22 mouse cellular contexts compared by ENCODE assay signal in the genomic region with DNA sequence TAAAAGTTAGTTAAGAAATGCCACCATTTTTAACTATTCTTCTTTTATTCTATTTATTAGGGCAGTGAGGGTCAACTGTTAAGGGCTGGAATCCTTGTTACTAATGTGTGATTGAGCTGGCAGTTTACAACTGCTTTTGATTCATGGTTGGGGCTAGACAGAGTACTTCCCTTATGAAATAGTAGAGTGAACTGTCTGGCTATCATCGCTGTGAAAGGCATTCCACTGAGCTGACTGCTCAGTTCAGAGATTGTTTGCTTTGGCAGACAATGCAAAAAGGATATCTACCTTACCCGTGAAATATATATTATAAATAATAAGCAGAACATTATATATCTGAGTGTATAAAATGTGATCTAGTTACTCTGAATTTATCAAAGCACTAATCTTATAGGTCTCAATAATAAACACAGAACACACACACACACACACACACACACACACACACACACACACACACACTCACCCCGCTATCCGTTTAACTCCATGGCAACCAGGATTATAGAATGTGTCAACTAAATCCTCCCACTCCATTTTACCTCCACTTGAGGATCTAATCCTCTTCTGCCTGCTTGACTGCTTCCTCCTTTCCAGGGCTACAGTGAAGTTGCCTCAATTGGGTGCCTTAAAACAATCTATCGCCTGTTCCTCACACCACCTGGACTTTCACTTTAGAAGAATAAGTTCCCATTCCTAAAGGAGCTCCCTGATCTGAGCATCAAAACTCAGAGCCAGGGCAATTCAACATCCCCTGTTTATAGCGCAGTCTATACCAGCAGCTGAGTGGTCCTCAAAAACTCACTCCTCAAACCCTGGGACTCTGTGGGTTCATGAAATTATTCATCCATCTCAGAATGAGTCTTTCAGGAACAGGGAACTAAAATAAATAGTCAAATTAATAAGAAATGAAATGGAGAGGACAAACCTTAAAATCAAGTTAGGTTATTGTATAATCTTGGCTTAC.
DNase-seq lines count a peak whose midpoint lies in the region; ATAC-seq lines count a peak whose summit lies in the region.
"Had no signal": no experiment of that assay in that cellular context is flagged by ENCODE, and none has a peak within 500 bp of the region (broad histone marks: within the 10 kb centered on the region; RNA-seq: fewer than 3 reads in every experiment).

No protein-coding gene starts in this region.

- H3K27me3 ChIP-seq in forebrain, embryonic 12.5 days: no peaks in the 10 kb centered on the region
- no peaks in the 10 kb centered on the region for H3K27me3 ChIP-seq in forebrain, embryonic 16.5 days (replicated peaks; ENCODE audit: control insufficient read depth, insufficient read depth, low read length)
- no peaks in the 10 kb centered on the region for H3K27me3 ChIP-seq in embryonic facial prominence, embryonic 12.5 days
- H3K27me3 ChIP-seq in midbrain, embryonic 12.5 days: no peaks in the 10 kb centered on the region
- H3K27me3 ChIP-seq in heart, embryonic 11.5 days (ENCODE audit: control insufficient read depth, insufficient read depth, low read length): no peaks in the 10 kb centered on the region
- H3K27me3 ChIP-seq: heart, embryonic 15.5 days; hindbrain, embryonic 13.5 days; kidney, embryonic 15.5 days; liver, embryonic 13.5 days; lung, embryonic 15.5 days had no signal

- peak; percentile 63 for ATAC-seq in forebrain, embryonic 12.5 days (ENCODE audit: low FRiP score)
- no peak for ATAC-seq in forebrain, embryonic 16.5 days
- 0 out of 2 replicates have a peak, but pooled peaks have one; percentile 56 for ATAC-seq in embryonic facial prominence, embryonic 12.5 days (ENCODE audit: insufficient number of reproducible peaks, insufficient read depth, low FRiP score, low TSS enrichment)
- ATAC-seq in midbrain, embryonic 12.5 days (ENCODE audit: low FRiP score, low read depth): peak; percentile 82
- no peak for ATAC-seq in heart, embryonic 11.5 days (replicated peaks; ENCODE audit: insufficient number of reproducible peaks, low FRiP score, low TSS enrichment)
- ATAC-seq: activated CD4-positive, CD25-positive, alpha-beta regulatory T cell, adult 4 months; intestine, embryonic 16.5 days had no signal

- H3K36me3 ChIP-seq in forebrain, embryonic 12.5 days (replicated peaks): no peaks in the 10 kb centered on the region
- H3K36me3 ChIP-seq in forebrain, embryonic 16.5 days (ENCODE audit: control insufficient read depth, insufficient read depth): no peaks in the 10 kb centered on the region
- H3K36me3 ChIP-seq in embryonic facial prominence, embryonic 12.5 days: no peaks in the 10 kb centered on the region
- no peaks in the 10 kb centered on the region for H3K36me3 ChIP-seq in midbrain, embryonic 12.5 days
- H3K36me3 ChIP-seq in heart, embryonic 11.5 days (ENCODE audit: control insufficient read depth, insufficient read depth, low read length): no peaks in the 10 kb centered on the region
- H3K36me3 ChIP-seq: heart, embryonic 15.5 days; hindbrain, embryonic 13.5 days; kidney, embryonic 15.5 days; limb, embryonic 10.5 days; liver, embryonic 13.5 days; lung, embryonic 15.5 days had no signal

- peaks cover 7% of the 10 kb centered on the region for H3K4me1 ChIP-seq in forebrain, embryonic 12.5 days
- no peaks in the 10 kb centered on the region for H3K4me1 ChIP-seq in forebrain, embryonic 16.5 days (replicated peaks; ENCODE audit: control insufficient read depth, insufficient read depth, low read length)
- no peaks in the 10 kb centered on the region for H3K4me1 ChIP-seq in embryonic facial prominence, embryonic 12.5 days
- H3K4me1 ChIP-seq in midbrain, embryonic 12.5 days: no peaks in the 10 kb centered on the region; the same call in 1 of the 2 replicates
- no peaks in the 10 kb centered on the region for H3K4me1 ChIP-seq in heart, embryonic 11.5 days (ENCODE audit: control insufficient read depth, insufficient read depth, low read length)
- H3K4me1 ChIP-seq: heart, embryonic 15.5 days; hindbrain, embryonic 13.5 days; kidney, embryonic 15.5 days; limb, embryonic 10.5 days; liver, embryonic 13.5 days; lung, embryonic 15.5 days had no signal

- no peak overlapping the region for H3K4me2 ChIP-seq in forebrain, embryonic 12.5 days
- no peak overlapping the region for H3K4me2 ChIP-seq in forebrain, embryonic 16.5 days (ENCODE audit: low read length)
- H3K4me2 ChIP-seq in embryonic facial prominence, embryonic 12.5 days (replicated peaks): no peak overlapping the region
- no peak overlapping the region for H3K4me2 ChIP-seq in midbrain, embryonic 12.5 days (replicated peaks)
- no peak overlapping the region for H3K4me2 ChIP-seq in heart, embryonic 11.5 days
- H3K4me2 ChIP-seq: heart, embryonic 15.5 days; hindbrain, embryonic 13.5 days; kidney, embryonic 15.5 days; liver, embryonic 13.5 days; lung, embryonic 15.5 days had no signal

- 15% methylated on average over 6 of the region's 6 CpGs for WGBS in forebrain, embryonic 12.5 days
- 12% methylated on average over 6 of the region's 6 CpGs for WGBS in forebrain, embryonic 16.5 days
- 61% methylated on average over 6 of the region's 6 CpGs for WGBS in embryonic facial prominence, embryonic 12.5 days
- WGBS in midbrain, embryonic 12.5 days: 16% methylated on average over 6 of the region's 6 CpGs
- WGBS in heart, embryonic 11.5 days (ENCODE audit: insufficient replicate concordance): 59% methylated on average over 6 of the region's 6 CpGs

- H3K4me3 ChIP-seq in forebrain, embryonic 12.5 days (replicated peaks): no peak overlapping the region
- H3K4me3 ChIP-seq in forebrain, embryonic 16.5 days (replicated peaks; ENCODE audit: low read length): no peak overlapping the region
- H3K4me3 ChIP-seq in embryonic facial prominence, embryonic 12.5 days: no peak overlapping the region
- no peak overlapping the region for H3K4me3 ChIP-seq in midbrain, embryonic 12.5 days
- no peak overlapping the region for H3K4me3 ChIP-seq in heart, embryonic 11.5 days (ENCODE audit: low read depth, low read length)
- H3K4me3 ChIP-seq: heart, embryonic 15.5 days; hindbrain, embryonic 13.5 days; kidney, embryonic 15.5 days; limb, embryonic 10.5 days; liver, embryonic 13.5 days; lung, embryonic 15.5 days had no signal

- no peaks in the 10 kb centered on the region for H3K9me3 ChIP-seq in forebrain, embryonic 12.5 days
- H3K9me3 ChIP-seq in forebrain, embryonic 16.5 days (ENCODE audit: control insufficient read depth, low read length): no peaks in the 10 kb centered on the region
- H3K9me3 ChIP-seq in embryonic facial prominence, embryonic 12.5 days: no peaks in the 10 kb centered on the region
- H3K9me3 ChIP-seq in midbrain, embryonic 12.5 days: no peaks in the 10 kb centered on the region
- no peaks in the 10 kb centered on the region for H3K9me3 ChIP-seq in heart, embryonic 11.5 days (replicated peaks; ENCODE audit: control insufficient read depth, low read length)
- H3K9me3 ChIP-seq: heart, embryonic 15.5 days; hindbrain, embryonic 13.5 days; kidney, embryonic 15.5 days; limb, embryonic 10.5 days; liver, embryonic 13.5 days; lung, embryonic 15.5 days had no signal

- peak; percentile 57 for DNase-seq in retina, embryonic 14.5 days (ENCODE audit: low spot score)
- no peak for DNase-seq in liver
- DNase-seq in right cerebral cortex, adult 18-20 months: no peak
- DNase-seq: adrenal gland, postnatal 25 days; B cell, adult 2 months; cerebellum, adult 8-10 months; liver, embryonic 13.5 days; right cerebral cortex, postnatal 14 days; thymus, postnatal 14 days had no signal

- no peak overlapping the region for H3K9ac ChIP-seq in forebrain, embryonic 12.5 days
- no peak overlapping the region for H3K9ac ChIP-seq in forebrain, embryonic 16.5 days (replicated peaks; ENCODE audit: low read depth, low read length)
- H3K9ac ChIP-seq in embryonic facial prominence, embryonic 12.5 days: no peak overlapping the region
- H3K9ac ChIP-seq in midbrain, embryonic 12.5 days (replicated peaks): no peak overlapping the region
- no peak overlapping the region for H3K9ac ChIP-seq in heart, embryonic 11.5 days (ENCODE audit: low read depth, low read length)
- H3K9ac ChIP-seq: heart, embryonic 15.5 days; hindbrain, embryonic 13.5 days; kidney, embryonic 15.5 days; liver, embryonic 13.5 days; lung, embryonic 15.5 days had no signal

- H3K27ac ChIP-seq in forebrain, embryonic 12.5 days: no peak overlapping the region
- no peak overlapping the region for H3K27ac ChIP-seq in forebrain, embryonic 16.5 days (ENCODE audit: low read length)
- H3K27ac ChIP-seq in embryonic facial prominence, embryonic 12.5 days: no peak overlapping the region
- no peak overlapping the region for H3K27ac ChIP-seq in midbrain, embryonic 12.5 days (replicated peaks)
- no peak overlapping the region for H3K27ac ChIP-seq in heart, embryonic 11.5 days (ENCODE audit: low read depth, low read length)
- H3K27ac ChIP-seq: heart, embryonic 15.5 days; hindbrain, embryonic 13.5 days; kidney, embryonic 15.5 days; limb, embryonic 10.5 days; liver, embryonic 13.5 days; lung, embryonic 15.5 days; stomach, postnatal 0 days had no signal

Comparison
In these comparisons a context has a peak if more than half of its experiments do, and no peak if none do; other contexts are left out.
1. ATAC-seq: peak in forebrain, embryonic 12.5 days (single experiment), embryonic facial prominence, embryonic 12.5 days (single experiment) and midbrain, embryonic 12.5 days (single experiment); none in forebrain, embryonic 16.5 days (single experiment) and heart, embryonic 11.5 days (single experiment).